Mouse (Mus musculus) lung, postnatal 0 days (tissue): ENCODE data around the gene Cfap77. TPM values are rescaled to one million over a fixed set of nuclear protein-coding genes. Genes with fewer than 3 reads are reported as not detected.

ENCODE experiments used
- ATAC-seq: fragments of 200-750 bp; cut with Nextera tagmentation; 2 replicates; pipeline ENCODE4 v1.8.0; 2017; ENCODE audit warnings: moderate library complexity
- DNase-seq: peaks from one replicate; pipeline ENCODE4 v3.0.0-alpha.2; 2016; ENCODE audit warnings: low spot score
- H3K27ac ChIP-seq: fragments of 300-500 bp; sonication (generic); 2 replicates; pipeline ENCODE4 v1.5.1; 2014; ENCODE audit warnings: antibody characterized with exemption, mild to moderate bottlenecking, low read length, mixed read lengths
- H3K27me3 ChIP-seq: fragments of 300-500 bp; sonication (generic); replicated peaks from 2 replicates; pipeline ENCODE4 v1.6.1; 2014; ENCODE audit warnings: low read length, mixed read lengths; ENCODE audit not compliant: insufficient read depth
- H3K36me3 ChIP-seq: fragments of 300-500 bp; sonication (generic); 2 replicates; pipeline ENCODE4 v1.6.1; 2014; ENCODE audit warnings: low read length, mixed read lengths; ENCODE audit not compliant: insufficient read depth
- H3K4me1 ChIP-seq: fragments of 300-500 bp; sonication (generic); 2 replicates; pipeline ENCODE4 v1.6.1; 2014; ENCODE audit warnings: antibody characterized with exemption, low read depth, low read length, mixed read lengths; ENCODE audit not compliant: insufficient read depth
- H3K4me2 ChIP-seq: fragments of 300-500 bp; sonication (generic); replicated peaks from 2 replicates; pipeline ENCODE4 v1.6.1; 2014; ENCODE audit warnings: low read depth, mild to moderate bottlenecking, low read length, moderate library complexity, mixed read lengths
- H3K4me3 ChIP-seq: fragments of 300-500 bp; sonication (generic); 2 replicates; pipeline ENCODE4 v1.5.1; 2014; ENCODE audit warnings: low read depth, low read length
- H3K9ac ChIP-seq: fragments of 300-500 bp; sonication (generic); replicated peaks from 2 replicates; pipeline ENCODE4 v1.6.1; 2014; ENCODE audit warnings: low read depth, mild to moderate bottlenecking
- H3K9me3 ChIP-seq: fragments of 300-500 bp; sonication (generic); 2 replicates; pipeline ENCODE4 v1.6.1; 2016; ENCODE audit warnings: low read length, mixed read lengths
- CTCF ChIP-seq: IDR thresholded peaks from 2 replicates; pipeline ENCODE4 v1.5.1; 2016; ENCODE audit warnings: antibody characterized with exemption, mild to moderate bottlenecking
- EP300 ChIP-seq: IDR thresholded peaks from 2 replicates; pipeline ENCODE4 v1.6.1; 2016; ENCODE audit warnings: antibody characterized with exemption, mild to moderate bottlenecking, control low read depth
- WGBS: fragments of 180-500 bp; shearing (Covaris S2); extraction: QIAGEN DNeasy Blood & Tissue Kit; methylation state at CpG from one replicate; pipeline ENCODE4 v1.1.7; 2014; 5-methylcytosine and 5-hydroxymethylcytosine counted together
- polyA plus RNA-seq: library from polyadenylated mRNA; unstranded; fragments of >200 nt; fragmentation: Nextera tagmentation; extraction: Ambion mirVana; gene quantifications from 2 replicates; pipeline ENCODE4 v1.2.1, GENCODE M21; 2015

Cfap77 gene
- polyA plus RNA-seq, 1 experiment from 2014 or later = 1.2 TPM

DNA sequence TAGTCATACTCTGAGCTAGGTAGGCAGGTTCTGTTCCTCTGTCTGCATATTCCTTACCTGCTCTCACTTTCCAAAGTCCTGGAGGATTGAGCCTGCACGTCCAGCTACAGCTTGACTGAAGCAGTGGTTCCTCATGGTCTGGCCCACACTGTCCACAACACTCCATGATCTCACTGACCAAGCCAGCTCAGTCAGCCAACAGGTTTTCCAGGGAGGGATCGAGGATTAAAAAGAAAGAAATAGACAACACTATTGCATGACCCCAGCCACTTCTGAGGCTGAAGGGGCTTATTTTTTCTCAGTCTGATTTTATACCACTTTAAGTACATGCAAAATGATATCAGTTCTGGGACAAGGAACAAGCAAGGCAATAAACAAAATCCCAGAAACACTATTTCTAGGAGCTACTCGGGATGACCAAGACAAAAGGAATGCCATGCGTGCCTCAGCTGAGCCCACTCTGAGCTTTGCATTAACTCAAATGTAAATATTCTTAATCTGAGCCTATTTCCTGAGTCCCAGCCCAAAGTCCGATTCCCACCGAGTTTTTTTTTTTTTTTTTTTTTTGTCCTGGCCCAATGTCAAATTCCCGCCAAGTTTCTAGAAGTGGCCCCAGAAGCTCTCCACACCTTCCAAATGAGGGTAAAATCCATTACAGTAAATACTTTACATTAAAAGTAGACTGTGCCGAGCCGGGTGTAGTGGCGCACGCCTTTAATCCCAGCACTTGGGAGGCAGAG lies 20.6 kb upstream of the Cfap77 start:
- DNase-seq (no peak), ATAC-seq (no peak)
- TF ChIP-seq CTCF (no peak), EP300 (no peak)
- Histone ChIP-seq H3K4me3 (no peak overlapping the region), H3K9ac (no peak overlapping the region), H3K4me1 (no peaks in the 10 kb centered on the region), H3K27ac (no peak overlapping the region), H3K4me2 (no peak overlapping the region), H3K9me3 (no peaks in the 10 kb centered on the region), H3K36me3 (peaks cover 44% of the 10 kb centered on the region), H3K27me3 (no peaks in the 10 kb centered on the region)
- 58% methylated on average over 11 of the region's 11 CpGs for WGBS

DNA sequence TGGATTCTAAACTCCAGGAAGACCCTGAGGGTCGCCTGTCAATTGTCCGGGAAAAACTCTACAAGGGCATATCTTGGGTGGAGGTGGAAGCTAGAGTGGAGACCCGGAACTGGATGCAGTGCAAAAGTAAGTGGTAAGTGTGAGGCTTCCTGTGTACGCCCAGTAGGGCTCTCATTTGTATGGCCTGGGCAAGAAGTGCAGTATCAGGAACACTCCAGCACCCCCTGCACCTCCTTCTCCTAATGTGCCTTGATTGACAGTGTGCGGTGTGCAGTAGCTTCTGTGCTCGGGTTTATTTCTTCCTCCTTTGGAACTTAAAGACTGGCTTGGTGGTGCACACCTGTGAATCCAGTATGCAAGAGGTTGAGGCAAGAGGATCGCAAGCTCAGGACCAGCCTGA lies 19.8 kb upstream of the Cfap77 start:
- WGBS = 92% methylated on average over 7 of the region's 7 CpGs
- DNase-seq (no peak), ATAC-seq (no peak)
- Histone ChIP-seq H3K9me3 (no peaks in the 10 kb centered on the region), H3K27ac (no peak overlapping the region), H3K4me1 (no peaks in the 10 kb centered on the region), H3K27me3 (no peaks in the 10 kb centered on the region), H3K4me3 (no peak overlapping the region), H3K36me3 (peaks cover 43% of the 10 kb centered on the region; the same call in 1 of the 2 replicates), H3K9ac (no peak overlapping the region), H3K4me2 (no peak overlapping the region)
- TF ChIP-seq EP300 (no peak), CTCF (no peak)

DNA sequence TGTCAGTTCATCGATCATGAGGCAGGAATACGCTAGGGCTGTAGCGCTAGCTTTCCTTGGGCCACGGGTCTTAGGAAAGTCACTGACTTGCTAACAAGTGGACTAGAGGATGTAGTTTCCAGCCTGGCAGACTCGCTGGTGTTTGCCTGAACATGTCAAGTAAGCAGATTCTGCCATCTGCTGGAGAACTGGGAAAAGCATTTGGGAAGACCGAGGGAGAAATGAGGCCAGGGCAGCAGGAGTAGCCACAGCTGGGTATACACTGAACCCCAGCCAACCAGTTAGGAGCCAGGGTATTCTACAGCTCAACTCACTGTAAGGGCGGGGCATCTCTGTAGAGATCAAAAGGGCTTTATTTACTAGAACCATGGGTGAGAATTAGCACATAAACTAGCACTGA lies 11.5 kb upstream of the Cfap77 start:
- ATAC-seq = peak; percentile 17; the same call in 1 of the 2 replicates
- Histone ChIP-seq H3K4me1 (peaks cover 1% of the 10 kb centered on the region; the same call in 1 of the 2 replicates), H3K27me3 (no peaks in the 10 kb centered on the region), H3K4me2 (no peak overlapping the region), H3K9ac (no peak overlapping the region), H3K9me3 (no peaks in the 10 kb centered on the region), H3K4me3 (no peak overlapping the region), H3K36me3 (peaks cover 18% of the 10 kb centered on the region; the same call in 1 of the 2 replicates), H3K27ac (no peak overlapping the region)
- TF ChIP-seq EP300 = no peak
- peak; percentile 74 for TF ChIP-seq CTCF
- peak; percentile 57 for DNase-seq
- WGBS = 51% methylated on average over 7 of the region's 7 CpGs

DNA sequence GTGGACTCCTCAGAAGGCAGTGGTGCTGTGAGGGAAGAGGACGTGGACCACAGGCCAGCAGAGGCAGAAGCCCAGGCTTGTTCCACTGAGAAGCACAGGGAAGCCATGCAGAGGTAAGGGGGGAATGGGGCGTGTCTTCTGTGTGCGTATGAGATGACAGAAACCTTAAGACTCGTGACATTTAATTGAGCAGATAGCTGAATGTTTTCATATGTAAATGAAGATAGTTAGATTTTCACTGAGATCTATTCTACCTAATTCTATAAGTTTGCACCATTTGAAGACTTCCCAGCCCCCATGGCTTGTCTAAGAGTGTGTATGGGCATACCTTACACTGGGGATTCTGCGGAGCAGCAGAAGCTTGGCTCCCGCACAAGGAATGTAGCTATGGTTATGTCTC lies 10.9 kb upstream of the Cfap77 start:
- TF ChIP-seq CTCF = no peak
- no peak for TF ChIP-seq EP300
- 83% methylated on average over 6 of the region's 6 CpGs for WGBS
- no peak for ATAC-seq
- Histone ChIP-seq H3K36me3 (peaks cover 12% of the 10 kb centered on the region; the same call in 1 of the 2 replicates), H3K27ac (no peak overlapping the region), H3K4me3 (no peak overlapping the region), H3K27me3 (no peaks in the 10 kb centered on the region), H3K9ac (no peak overlapping the region), H3K4me1 (peaks cover 7% of the 10 kb centered on the region; the same call in 1 of the 2 replicates), H3K4me2 (no peak overlapping the region), H3K9me3 (no peaks in the 10 kb centered on the region)
- DNase-seq = no peak

DNA sequence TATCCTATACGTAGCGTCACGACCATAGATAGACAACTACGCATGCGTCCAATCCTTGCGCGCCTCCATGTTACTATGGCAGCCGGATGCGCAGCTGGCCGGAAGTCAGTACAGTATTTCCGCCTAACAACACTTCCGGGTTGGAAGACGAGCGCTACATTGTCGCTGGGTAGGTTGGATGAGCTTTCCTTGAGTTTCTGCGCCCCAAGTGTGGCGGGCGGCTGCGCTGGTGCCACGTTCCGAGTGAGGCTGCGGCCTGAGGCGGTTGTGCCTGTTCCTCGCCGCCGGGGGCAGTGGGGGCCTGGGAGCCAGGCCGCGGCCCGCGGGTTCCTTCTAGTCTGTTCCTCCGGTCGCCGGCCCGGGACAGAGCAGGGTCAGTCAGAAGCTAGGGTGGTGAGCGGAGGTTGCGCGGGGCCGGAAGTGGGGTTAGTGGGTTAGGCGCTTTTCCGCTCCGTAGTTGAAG lies 5.3 kb upstream of the Cfap77 start, which contains the start of gene Ttf1:
TSS of gene Ttf1 (plus strand) at position 128 of the 463 bp plus-strand sequence.
- DNase-seq = peak; percentile 97
- peaks cover 9% of the 10 kb centered on the region; the same call in 1 of the 2 replicates for H3K4me1 ChIP-seq
- H3K27me3 ChIP-seq = no peaks in the 10 kb centered on the region
- peak within 1 kb of the TSS; percentile 88 for H3K4me3 ChIP-seq
- ATAC-seq = peak; percentile 98
- no peaks in the 10 kb centered on the region for H3K9me3 ChIP-seq
- H3K4me2 ChIP-seq = peak within 1 kb of the TSS; percentile 74
- TF ChIP-seq CTCF = peak; percentile 48
- no peak for TF ChIP-seq EP300
- peak within 1 kb of the TSS; percentile 68 for H3K9ac ChIP-seq
- peak within 1 kb of the TSS; percentile 95 for H3K27ac ChIP-seq
- WGBS = 0% methylated on average over 41 of the region's 41 CpGs
- no peaks in the 10 kb centered on the region for H3K36me3 ChIP-seq

DNA sequence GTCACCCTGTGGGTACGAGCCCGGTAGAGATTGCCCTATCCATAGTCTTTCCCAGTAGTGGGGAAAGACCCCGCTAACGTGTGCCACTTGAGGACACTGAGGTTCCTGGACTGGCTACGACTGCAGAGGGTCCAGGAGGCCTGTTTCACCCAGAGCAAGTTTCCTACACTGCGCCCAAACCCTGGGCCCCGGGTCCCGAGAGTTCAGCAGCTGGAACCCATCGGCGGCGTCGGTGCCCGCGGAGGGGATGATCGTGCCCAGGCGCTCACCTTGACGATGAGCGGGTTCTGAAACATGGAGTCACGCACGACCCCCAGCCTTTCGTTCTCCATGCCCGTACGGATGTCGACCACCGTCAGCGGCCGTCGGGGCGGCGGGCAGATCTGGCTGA lies 326 bp downstream of the Cfap77 start:
- 1% methylated on average over 29 of the region's 30 CpGs for WGBS
- Histone ChIP-seq H3K27ac (no peak overlapping the region; the same call in 1 of the 2 replicates), H3K36me3 (no peaks in the 10 kb centered on the region), H3K4me1 (peaks cover 7% of the 10 kb centered on the region; the same call in 1 of the 2 replicates), H3K9ac (peak overlapping the region; percentile 51; the same call in 1 of the 2 replicates), H3K27me3 (no peaks in the 10 kb centered on the region), H3K9me3 (no peaks in the 10 kb centered on the region), H3K4me3 (peak overlapping the region; percentile 48), H3K4me2 (peak overlapping the region; percentile 85)
- TF ChIP-seq EP300 = no peak
- no peak for TF ChIP-seq CTCF
- ATAC-seq (peak; percentile 6; the same call in 1 of the 2 replicates), DNase-seq (no peak)
